Mouse (Mus musculus) gastrocnemius, adult 2 months (tissue): ENCODE measurements at regions not wholly inside any gene's neighbourhood (a gene's known extent, or its start where the extent isn't known, plus 50 kb on each side); places are given as distances from the start of the nearest gene placed in this dataset.
"Not testable (repeated sequence)": the region's sequence is repeated elsewhere in the genome, so short reads cannot be mapped to it uniquely, and the experiment has no call there.

Source experiments
- DNase-seq: peaks from one replicate; pipeline ENCODE4 v3.0.0; 2022
- H3K27ac ChIP-seq: fragments of 200-600 bp; 2 replicates; pipeline ENCODE4 v1.8.1; 2022; ENCODE audit warnings: mild to moderate bottlenecking
- H3K4me3 ChIP-seq: fragments of 200-600 bp; 2 replicates; pipeline ENCODE4 v1.8.1; 2022; ENCODE audit warnings: mild to moderate bottlenecking, moderate library complexity
- CTCF ChIP-seq: fragments of 200-600 bp; IDR thresholded peaks from 2 replicates; pipeline ENCODE4 v1.8.1; 2022; ENCODE audit warnings: antibody characterized with exemption, mild to moderate bottlenecking, moderate library complexity
- intact Hi-C: fragments of 180-260 bp; cut with DNase I; formaldehyde crosslinking; loops from one replicate; pipeline ENCODE4 v1.15.1; 2025

- Histone ChIP-seq H3K27ac (no peak overlapping the region), H3K4me3 (peak overlapping the region; percentile 40)
- no peak for TF ChIP-seq CTCF
- DNase-seq: no peak
- intact Hi-C loops: loop anchor here (10.0 kb wide), 1 partner anchor 259 kb away; no protein-coding TSS in a partner anchor
Measured at GRCm38 (mm10) chr2:17946047-17946446, 50.7 kb downstream of the H2al2a start.

DNA sequence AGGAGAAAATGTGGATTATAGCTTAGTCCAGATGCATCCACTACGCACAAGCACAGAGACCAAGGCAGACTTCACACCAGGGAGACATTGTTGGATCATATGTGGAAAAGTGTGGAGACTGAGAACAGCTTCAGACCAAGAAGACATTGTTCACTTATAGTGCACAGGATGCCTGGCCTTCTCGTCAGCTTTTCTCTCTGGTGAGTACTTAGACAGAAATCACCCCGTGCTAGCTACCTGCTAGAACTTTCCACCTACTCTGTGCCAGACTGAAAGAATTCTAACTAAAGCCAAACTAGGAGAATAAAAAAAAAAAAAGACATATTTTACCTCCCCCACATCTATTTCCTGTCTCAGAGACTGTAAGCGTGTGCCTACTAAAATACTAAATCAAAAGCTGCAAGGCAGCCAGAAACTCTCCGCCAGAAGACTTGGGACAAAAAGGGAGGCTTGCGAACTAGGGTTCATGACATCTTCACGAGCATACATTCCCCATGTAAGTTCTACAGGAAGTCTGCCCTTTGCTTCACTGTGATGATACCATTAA is 51.3 kb downstream of the H2al2a start:
- no peak overlapping the region for H3K27ac ChIP-seq
- DNase-seq: no peak
- H3K4me3 ChIP-seq: no peak overlapping the region
- no peak for TF ChIP-seq CTCF
- intact Hi-C loops: loop anchor here (10.0 kb wide), 1 partner anchor 259 kb away; no protein-coding TSS in a partner anchor

GRCm38 (mm10) chr2:17943506-17943905 is 53.3 kb downstream of the H2al2a start:
- no peak for TF ChIP-seq CTCF
- no peak for DNase-seq
- intact Hi-C loops: loop anchor here (10.0 kb wide), 1 partner anchor 261 kb away; no protein-coding TSS in a partner anchor
- Histone ChIP-seq H3K4me3 (no peak overlapping the region), H3K27ac (no peak overlapping the region)

- DNase-seq: no peak
- TF ChIP-seq CTCF: peak; percentile 64
- Histone ChIP-seq H3K27ac (no peak overlapping the region), H3K4me3 (no peak overlapping the region)
- intact Hi-C loops: loop anchor here (10.0 kb wide), 1 partner anchor 262 kb away; no protein-coding TSS in a partner anchor
Measured at GRCm38 (mm10) chr2:17942528-17943387, 54.0 kb downstream of the H2al2a start.

GRCm38 (mm10) chr2:17941921-17942320 is 54.8 kb downstream of the H2al2a start:
- intact Hi-C loops: loop anchor here (10.0 kb wide), 1 partner anchor 263 kb away; no protein-coding TSS in a partner anchor
- Histone ChIP-seq H3K27ac (no peak overlapping the region), H3K4me3 (no peak overlapping the region)
- no peak for DNase-seq
- TF ChIP-seq CTCF: no peak

- not testable (repeated sequence) for H3K27ac ChIP-seq, H3K4me3 ChIP-seq, DNase-seq
- intact Hi-C loops: loop anchor here (10.0 kb wide), 1 partner anchor 265 kb away; no protein-coding TSS in a partner anchor
Measured at GRCm38 (mm10) chr2:17939857-17940848, 56.6 kb downstream of the H2al2a start.

DNA sequence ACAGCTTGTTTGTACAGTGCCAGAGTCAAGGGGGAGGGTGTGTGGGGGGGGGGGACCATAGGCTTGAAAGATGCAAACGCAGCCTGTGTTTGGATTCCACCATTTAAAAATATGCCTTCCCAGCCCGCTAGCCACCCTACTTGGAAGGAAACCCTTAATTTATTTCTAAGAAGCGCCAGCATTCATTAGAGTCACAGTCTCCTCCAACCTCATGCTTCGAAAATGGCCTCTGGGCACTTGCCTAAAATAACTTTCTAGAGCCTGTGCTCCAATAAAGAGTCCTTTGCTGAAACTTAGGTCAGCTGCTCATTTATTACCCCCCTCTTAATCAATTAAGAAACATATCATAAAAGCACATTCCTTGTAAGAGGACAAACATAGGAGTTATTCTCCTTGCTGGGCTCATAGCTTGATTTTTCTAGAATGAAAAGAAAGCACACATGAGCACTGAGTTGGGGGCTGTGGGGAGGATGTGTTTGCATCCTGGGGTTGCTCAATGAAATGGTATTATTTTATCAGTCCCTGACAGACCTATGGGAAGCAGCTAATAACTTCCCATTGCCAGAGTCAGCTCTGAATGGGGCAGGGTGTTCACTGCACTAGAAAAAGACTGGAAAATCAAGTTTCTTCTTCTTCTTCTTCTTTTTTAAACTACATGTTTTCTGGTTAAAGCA is 57.4 kb downstream of the H2al2a start:
- Histone ChIP-seq H3K27ac (no peak overlapping the region), H3K4me3 (no peak overlapping the region)
- intact Hi-C loops: no loop called here
- DNase-seq: no peak
- no peak for TF ChIP-seq CTCF

- intact Hi-C loops: no loop called here
- no peak for TF ChIP-seq CTCF
- DNase-seq: no peak
- Histone ChIP-seq H3K4me3 (no peak overlapping the region), H3K27ac (no peak overlapping the region)
Measured at GRCm38 (mm10) chr2:17936527-17937139, 60.1 kb downstream of the H2al2a start.

DNA sequence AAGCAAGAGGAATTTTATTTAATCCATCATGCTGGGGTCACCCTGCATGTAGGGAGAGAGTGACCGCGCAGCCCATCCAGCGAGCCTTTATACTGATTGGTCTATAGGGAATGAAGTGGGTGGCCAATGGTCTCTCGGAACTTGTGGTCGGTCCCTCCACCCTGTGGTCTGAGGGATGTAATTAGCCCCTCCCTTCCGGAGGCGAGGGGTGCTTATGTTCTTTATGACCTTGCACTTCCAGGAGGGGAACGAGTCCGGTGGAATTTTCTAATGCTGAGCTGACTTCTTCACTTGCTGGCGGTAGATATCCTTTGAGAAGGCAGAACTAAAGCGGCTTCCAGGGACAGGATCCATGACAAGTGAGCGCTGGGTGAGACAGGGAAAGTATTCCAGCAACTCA is 60.8 kb downstream of the H2al2a start:
- no peak for TF ChIP-seq CTCF
- no peak for DNase-seq
- Histone ChIP-seq H3K4me3 (no peak overlapping the region), H3K27ac (no peak overlapping the region)
- intact Hi-C loops: no loop called here

DNA sequence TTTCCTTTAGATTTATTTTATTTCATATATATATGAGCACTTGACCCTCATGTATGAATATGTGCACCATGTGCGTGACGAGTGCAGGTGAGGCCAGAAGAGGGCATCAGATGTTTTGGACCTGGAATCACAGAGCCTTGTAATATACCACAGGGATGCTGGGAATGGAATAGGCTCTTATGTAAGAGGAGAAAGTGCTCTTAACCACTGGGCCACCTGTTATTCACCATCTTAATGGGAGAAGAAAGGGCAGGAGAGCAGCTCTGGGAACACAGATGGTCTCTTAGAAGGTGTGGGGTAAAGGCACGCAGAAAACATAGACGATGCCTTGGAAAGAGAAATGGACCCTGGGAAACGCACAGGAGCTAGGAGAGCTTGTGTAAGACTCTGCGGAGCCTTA is 61.3 kb downstream of the H2al2a start:
- no peak for TF ChIP-seq CTCF
- intact Hi-C loops: no loop called here
- Histone ChIP-seq H3K27ac (no peak overlapping the region), H3K4me3 (no peak overlapping the region)
- no peak for DNase-seq

DNA sequence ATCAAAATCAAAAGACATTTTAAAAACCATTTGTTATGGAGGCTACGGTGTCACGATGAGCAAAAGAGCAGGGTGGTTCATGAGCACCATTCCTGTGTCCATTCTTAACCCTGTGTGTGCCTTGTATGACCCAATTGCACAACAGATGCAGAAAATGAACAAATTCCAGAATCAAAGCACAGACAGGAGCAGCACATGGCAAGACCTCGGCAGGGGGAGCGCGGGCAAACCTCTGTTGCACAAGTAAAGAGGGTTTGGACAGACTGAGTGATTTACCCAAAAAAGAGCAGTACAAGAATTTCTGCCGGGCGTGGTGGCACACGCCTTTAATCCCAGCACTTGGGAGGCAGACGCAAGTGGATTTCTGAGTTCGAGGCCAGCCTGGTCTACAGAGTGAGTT is 62.1 kb downstream of the H2al2a start:
- DNase-seq: no peak
- TF ChIP-seq CTCF: no peak
- intact Hi-C loops: no loop called here
- no peak overlapping the region for H3K27ac ChIP-seq
- no peak overlapping the region for H3K4me3 ChIP-seq
